Mouse (Mus musculus): Measurements from ENCODE around the gene Eif3k. TPM values are rescaled to one million over a fixed set of nuclear protein-coding genes. Genes with fewer than 3 reads are reported as not detected.
A peak's percentile ranks its signal among the peaks of the same experiment; 100 is the strongest.

Gene Eif3k
- polyA plus RNA-seq, 1 experiment from 2014 or later = 454 TPM

DNA sequence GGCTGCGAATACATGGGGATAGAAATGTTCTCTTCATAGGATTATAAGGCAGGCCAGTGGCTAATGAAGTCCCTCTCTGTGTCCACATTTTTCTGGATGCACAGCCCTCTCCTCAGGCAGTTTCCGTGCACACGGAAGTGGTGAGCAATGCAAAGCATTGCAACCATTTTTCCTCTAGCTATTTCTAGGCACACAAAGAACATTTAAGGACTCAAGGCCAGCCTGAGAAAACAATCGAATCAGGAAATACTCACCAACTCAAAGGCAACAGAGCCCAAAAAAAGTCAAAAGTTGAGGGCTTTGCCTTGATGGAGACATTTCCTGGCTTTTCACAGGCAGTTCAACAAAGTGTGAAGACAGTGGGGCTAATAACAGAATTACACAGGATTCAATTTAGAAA, 40.5 kb downstream of the Eif3k start:
- DNase-seq (ENCODE audit: low spot score) = no peak
- WGBS = 65% methylated on average over 4 of the region's 4 CpGs
- Histone ChIP-seq H3K27me3 (replicated peaks; ENCODE audit: low read depth, poor library complexity, severe bottlenecking) (no peaks in the 10 kb centered on the region), H3K27ac (replicated peaks) (peak overlapping the region; percentile 58; the same call in 1 of the 2 replicates), H3K9me3 (no peaks in the 10 kb centered on the region), H3K36me3 (replicated peaks) (peaks cover 52% of the 10 kb centered on the region), H3K4me1 (peaks cover 85% of the 10 kb centered on the region), H3K4me3 (no peak overlapping the region)

DNA sequence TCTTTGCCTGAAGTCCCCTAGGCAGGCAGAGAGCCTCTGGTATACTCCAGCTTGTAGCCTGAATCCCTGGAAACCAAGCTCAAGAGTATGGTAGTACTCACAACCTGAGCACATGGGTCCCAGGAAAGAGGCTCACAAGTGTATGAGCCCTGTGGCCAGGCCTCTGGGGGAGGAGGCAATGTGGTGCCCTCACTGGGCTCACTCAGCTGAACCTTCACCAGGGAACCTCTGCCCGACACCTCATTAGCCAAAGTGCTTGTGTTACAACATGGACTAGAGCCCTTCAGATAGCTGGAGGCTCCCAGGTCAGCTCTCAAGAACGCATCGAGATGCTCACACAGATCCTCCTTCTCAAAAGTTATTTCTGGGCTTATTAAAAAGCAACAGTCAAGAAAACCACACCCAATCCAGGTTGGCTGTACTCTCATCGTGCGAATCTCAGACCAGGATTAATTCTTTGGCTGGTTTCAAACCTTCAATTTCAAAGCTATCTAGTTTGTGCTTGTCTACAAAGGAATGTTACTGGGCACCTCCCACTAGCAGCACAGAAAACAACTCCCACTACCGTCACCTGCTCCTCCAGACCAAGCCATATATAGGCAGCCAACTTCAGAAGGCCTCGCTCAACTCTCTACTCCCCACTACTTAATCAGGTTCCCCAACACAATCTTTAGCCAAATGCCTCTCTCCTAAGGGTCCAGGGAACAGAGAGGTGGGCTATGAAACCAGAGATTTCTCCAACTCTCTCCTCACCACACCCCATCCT, 42.1 kb downstream of the Eif3k start:
- H3K36me3 ChIP-seq (replicated peaks) = peaks cover 65% of the 10 kb centered on the region
- H3K4me3 ChIP-seq = no peak overlapping the region
- H3K27me3 ChIP-seq (replicated peaks; ENCODE audit: low read depth, poor library complexity, severe bottlenecking) = no peaks in the 10 kb centered on the region
- peak overlapping the region; percentile 69 for H3K27ac ChIP-seq (replicated peaks)
- 84% methylated on average over 7 of the region's 7 CpGs for WGBS
- H3K9me3 ChIP-seq = no peaks in the 10 kb centered on the region
- DNase-seq (ENCODE audit: low spot score) = no peak
- H3K4me1 ChIP-seq = peaks cover 81% of the 10 kb centered on the region

DNA sequence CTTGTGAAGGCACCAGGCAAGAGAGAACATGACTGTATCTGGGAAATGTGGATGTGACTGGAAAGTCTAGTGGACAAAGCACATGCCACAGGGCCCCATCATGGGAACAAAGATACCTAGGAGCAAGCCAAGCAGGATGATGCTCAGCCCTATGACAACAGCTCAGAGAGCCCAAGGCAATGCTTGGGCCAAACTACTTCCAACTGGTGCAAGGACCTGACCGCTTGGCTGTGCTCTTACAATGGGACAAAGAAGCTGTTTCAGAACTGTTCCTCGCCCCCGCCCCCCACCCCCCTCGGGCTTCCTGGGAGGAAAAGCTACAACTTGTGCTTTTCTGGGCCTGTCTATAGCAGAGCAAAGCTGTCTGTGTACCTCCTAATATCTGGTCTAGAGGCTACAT, 43.0 kb downstream of the Eif3k start:
- peak; percentile 46 for DNase-seq (ENCODE audit: low spot score)
- H3K27ac ChIP-seq (replicated peaks) = peak overlapping the region; percentile 69
- peaks cover 72% of the 10 kb centered on the region for H3K36me3 ChIP-seq (replicated peaks)
- 43% methylated on average over 4 of the region's 4 CpGs for WGBS
- no peak overlapping the region for H3K4me3 ChIP-seq
- H3K9me3 ChIP-seq = no peaks in the 10 kb centered on the region
- no peaks in the 10 kb centered on the region for H3K27me3 ChIP-seq (replicated peaks; ENCODE audit: low read depth, poor library complexity, severe bottlenecking)
- peaks cover 75% of the 10 kb centered on the region for H3K4me1 ChIP-seq

DNA sequence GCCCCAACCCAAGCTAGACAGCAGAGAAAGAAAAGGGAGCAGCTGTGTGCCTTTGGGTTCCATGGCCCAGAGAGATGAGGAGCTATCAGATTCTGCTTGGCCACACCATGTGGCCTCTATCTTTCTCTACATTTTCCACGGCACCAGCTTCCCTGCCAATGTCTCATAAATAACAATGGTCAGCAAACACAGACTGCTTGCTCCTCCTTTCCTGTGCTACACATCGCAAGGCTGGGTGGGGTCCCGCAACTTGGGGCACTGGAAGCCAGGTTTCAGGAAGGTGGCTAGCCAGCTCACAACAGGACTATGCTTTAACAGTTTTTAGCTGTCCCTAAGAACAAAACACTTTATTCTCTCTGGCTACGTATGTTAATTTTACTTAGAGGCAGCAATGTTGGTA, 44.9 kb downstream of the Eif3k start:
- no peaks in the 10 kb centered on the region for H3K27me3 ChIP-seq (replicated peaks; ENCODE audit: low read depth, poor library complexity, severe bottlenecking)
- 81% methylated on average over 4 of the region's 4 CpGs for WGBS
- H3K36me3 ChIP-seq (replicated peaks) = peaks cover 63% of the 10 kb centered on the region
- H3K27ac ChIP-seq (replicated peaks) = peak overlapping the region; percentile 70
- H3K4me3 ChIP-seq = no peak overlapping the region
- no peaks in the 10 kb centered on the region for H3K9me3 ChIP-seq
- peaks cover 77% of the 10 kb centered on the region for H3K4me1 ChIP-seq
- no peak for DNase-seq (ENCODE audit: low spot score)

DNA sequence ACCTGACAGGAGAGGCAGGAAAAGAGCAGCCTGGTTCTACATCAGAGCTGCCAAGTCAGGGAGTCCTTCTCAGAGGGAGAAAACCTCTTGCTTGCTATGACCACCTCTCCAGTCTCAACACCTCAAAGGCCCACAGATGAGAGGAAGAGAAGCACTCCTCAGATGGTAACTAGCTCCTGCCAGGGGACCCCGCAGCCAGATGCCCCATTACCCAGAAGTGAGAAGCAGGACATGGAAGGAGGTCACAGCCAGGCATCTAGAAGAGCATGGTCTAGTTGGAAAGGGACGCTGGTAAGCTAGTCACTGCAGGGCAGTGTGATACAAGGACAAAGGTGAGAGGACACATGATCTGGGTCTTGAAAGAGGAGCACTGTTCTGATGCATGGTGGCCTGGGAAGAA, 47.8 kb downstream of the Eif3k start:
- 87% methylated on average over 2 of the region's 2 CpGs for WGBS

DNA sequence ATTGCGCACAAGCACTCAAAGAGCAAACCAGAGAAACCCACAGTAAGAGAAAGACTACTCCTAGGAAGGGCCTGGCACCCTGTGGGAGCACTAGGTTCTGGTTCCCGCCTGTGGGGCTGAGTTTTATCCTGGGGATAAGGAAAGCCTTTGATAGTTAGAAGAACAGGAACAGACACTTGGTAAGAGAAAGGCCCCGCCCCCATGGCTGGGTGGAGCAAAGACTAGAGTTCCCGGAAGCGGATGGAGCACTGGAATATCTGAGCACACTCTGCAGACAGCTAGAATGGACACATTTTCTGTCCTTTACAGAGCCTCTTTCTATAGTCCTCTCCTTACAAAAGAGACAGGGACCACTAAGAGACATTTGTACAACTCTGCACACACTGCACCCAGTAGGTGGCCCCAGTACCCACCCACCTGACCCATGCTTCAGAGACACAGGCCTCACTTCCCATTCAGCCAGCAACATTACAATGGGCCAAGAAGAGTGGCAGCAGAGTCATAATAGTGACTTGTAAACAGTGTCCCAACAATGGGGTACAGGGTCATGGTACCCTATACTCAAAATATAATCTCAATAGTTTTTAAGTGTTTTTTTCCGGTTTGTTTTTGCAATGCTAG, 49.1 kb downstream of the Eif3k start:
- H3K9me3 ChIP-seq = no peaks in the 10 kb centered on the region
- H3K36me3 ChIP-seq (replicated peaks) = peaks cover 61% of the 10 kb centered on the region
- H3K4me1 ChIP-seq = peaks cover 73% of the 10 kb centered on the region
- 76% methylated on average over 6 of the region's 6 CpGs for WGBS
- DNase-seq (ENCODE audit: low spot score) = no peak
- H3K4me3 ChIP-seq = no peak overlapping the region
- H3K27me3 ChIP-seq (replicated peaks; ENCODE audit: low read depth, poor library complexity, severe bottlenecking) = no peaks in the 10 kb centered on the region
- H3K27ac ChIP-seq (replicated peaks) = no peak overlapping the region

More for the DNA sequence above, 47.8 kb downstream of the Eif3k start:
- Histone ChIP-seq H3K4me1 (peaks cover 77% of the 10 kb centered on the region), H3K9me3 (no peaks in the 10 kb centered on the region), H3K27ac (replicated peaks) (no peak overlapping the region; the same call in 1 of the 2 replicates), H3K4me3 (no peak overlapping the region), H3K27me3 (replicated peaks; ENCODE audit: low read depth, poor library complexity, severe bottlenecking) (no peaks in the 10 kb centered on the region), H3K36me3 (replicated peaks) (peaks cover 64% of the 10 kb centered on the region)
- DNase-seq (ENCODE audit: low spot score) = no peak

DNA sequence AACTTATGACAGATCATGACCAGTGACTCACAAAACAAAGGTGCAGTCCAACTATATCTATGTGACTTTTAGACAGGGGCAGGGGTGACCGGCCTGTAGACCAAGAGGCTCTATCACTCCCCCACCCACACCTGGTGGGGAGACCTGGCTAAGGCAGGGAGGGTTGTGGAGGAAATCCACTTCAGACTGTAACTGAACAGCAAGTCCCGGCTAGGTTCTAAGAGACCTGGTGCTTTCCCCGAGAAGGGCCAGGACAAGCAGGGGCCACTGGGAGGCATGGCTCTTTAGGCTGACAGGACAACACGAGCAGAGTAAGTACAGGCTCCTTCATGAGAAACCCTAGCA, 50.0 kb downstream of the Eif3k start:
- no peak overlapping the region for H3K4me3 ChIP-seq
- DNase-seq (ENCODE audit: low spot score) = no peak
- WGBS = 87% methylated on average over 4 of the region's 4 CpGs
- H3K27me3 ChIP-seq (replicated peaks; ENCODE audit: low read depth, poor library complexity, severe bottlenecking) = no peaks in the 10 kb centered on the region
- H3K36me3 ChIP-seq (replicated peaks) = peaks cover 58% of the 10 kb centered on the region
- H3K27ac ChIP-seq (replicated peaks) = no peak overlapping the region
- no peaks in the 10 kb centered on the region for H3K9me3 ChIP-seq
- H3K4me1 ChIP-seq = peaks cover 64% of the 10 kb centered on the region

DNA sequence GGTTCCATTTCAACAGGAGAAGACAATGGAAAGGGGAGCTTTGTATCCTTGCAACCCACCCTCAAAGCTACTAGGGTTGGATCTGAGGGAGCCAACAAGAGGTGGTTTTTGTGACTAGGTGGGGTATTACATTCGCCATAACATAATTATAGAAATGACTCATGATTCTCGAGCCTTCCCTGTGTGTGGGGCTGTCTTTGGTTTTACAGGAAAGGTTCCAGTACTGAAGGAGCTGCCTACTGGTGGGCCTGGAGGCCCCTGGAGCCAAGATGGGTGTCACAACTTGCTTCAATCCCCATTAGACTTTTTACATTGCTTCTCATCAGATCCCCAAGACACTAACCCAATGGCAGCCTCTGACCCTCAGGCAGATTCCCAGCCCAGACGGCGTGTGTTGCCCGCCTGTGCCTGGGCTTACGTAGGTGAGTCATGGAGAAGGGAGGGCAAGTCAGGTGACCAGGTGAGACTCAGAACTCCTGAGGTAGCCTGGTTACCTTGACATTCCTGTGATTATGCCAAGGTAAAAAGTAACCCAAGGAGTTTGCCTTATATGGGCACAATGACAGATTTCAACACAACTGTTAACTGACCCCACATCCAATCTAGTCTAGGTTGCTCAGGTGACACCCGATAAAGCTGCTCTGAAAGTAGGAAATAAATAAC, 50.5 kb downstream of the Eif3k start:
- Histone ChIP-seq H3K9me3 (no peaks in the 10 kb centered on the region), H3K27ac (replicated peaks) (peak overlapping the region; percentile 55), H3K4me3 (no peak overlapping the region), H3K36me3 (replicated peaks) (peaks cover 57% of the 10 kb centered on the region), H3K27me3 (replicated peaks; ENCODE audit: low read depth, poor library complexity, severe bottlenecking) (no peaks in the 10 kb centered on the region), H3K4me1 (peaks cover 64% of the 10 kb centered on the region)
- no peak for DNase-seq (ENCODE audit: low spot score)
- 90% methylated on average over 7 of the region's 7 CpGs for WGBS

DNA sequence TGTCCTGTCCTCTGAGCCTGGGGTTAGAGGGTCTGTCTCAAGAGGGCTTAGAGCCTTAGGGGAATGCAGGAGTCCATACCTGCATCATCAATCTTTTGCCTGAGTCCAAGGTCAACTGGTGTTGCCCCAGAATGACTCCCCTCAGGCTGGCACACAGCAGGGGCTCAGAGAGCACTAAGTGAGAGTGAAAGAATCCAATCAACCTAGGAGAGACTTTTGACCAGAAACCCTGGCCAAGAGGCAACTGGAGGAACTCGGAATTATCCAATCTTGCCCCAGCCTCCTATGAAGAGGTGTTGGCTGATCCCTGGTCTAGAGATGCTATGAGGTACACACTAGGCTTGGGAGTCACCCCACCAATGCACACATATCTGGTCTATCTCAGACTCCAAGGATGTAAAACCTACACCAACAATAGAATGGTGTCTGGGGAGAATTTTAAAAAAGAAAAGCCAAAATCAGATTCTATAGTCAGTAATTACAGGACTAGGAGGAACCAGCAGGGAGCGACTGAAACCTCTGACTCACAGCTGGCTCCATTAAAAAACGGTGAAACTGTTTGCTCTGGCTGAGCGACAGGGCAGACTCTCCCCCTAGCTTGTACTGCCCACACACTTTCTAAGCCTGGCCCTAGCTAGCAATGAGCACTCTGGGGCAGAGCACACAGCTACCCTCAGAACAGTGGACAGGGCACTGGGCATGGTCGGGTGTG, 51.2 kb downstream of the Eif3k start:
- no peaks in the 10 kb centered on the region for H3K27me3 ChIP-seq (replicated peaks; ENCODE audit: low read depth, poor library complexity, severe bottlenecking)
- no peaks in the 10 kb centered on the region for H3K9me3 ChIP-seq
- no peak for DNase-seq (ENCODE audit: low spot score)
- peaks cover 67% of the 10 kb centered on the region for H3K4me1 ChIP-seq
- 62% methylated on average over 5 of the region's 5 CpGs for WGBS
- peak overlapping the region; percentile 55 for H3K27ac ChIP-seq (replicated peaks)
- H3K36me3 ChIP-seq (replicated peaks) = peaks cover 52% of the 10 kb centered on the region
- H3K4me3 ChIP-seq = no peak overlapping the region

DNA sequence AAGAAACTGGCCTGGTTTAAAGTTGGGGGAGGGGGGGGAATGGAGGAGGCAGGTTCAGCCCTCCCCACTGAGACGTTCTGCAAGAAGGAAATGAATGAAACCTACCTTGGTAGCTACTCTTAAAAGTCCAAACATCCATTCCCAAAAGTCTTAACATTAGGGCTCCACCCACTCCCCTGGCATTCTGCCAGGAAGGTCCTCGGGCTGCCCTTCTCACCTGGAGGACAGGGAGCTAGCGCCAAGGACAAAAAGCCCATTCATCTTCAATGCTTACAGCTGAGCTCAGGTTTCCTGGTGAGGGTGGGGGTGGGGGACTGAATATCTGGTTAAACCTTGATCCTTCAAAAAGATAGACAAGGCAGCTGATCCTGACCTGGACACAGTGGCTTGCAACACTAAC, 52.3 kb downstream of the Eif3k start:
- H3K9me3 ChIP-seq = no peaks in the 10 kb centered on the region
- H3K4me1 ChIP-seq = peaks cover 71% of the 10 kb centered on the region
- peak; percentile 28 for DNase-seq (ENCODE audit: low spot score)
- no peak overlapping the region for H3K27ac ChIP-seq (replicated peaks)
- H3K4me3 ChIP-seq = 0 out of 2 replicates have a peak overlapping the region, but pooled peaks have one; percentile 21
- H3K36me3 ChIP-seq (replicated peaks) = peaks cover 41% of the 10 kb centered on the region
- 50% methylated on average over 3 of the region's 3 CpGs for WGBS
- no peaks in the 10 kb centered on the region for H3K27me3 ChIP-seq (replicated peaks; ENCODE audit: low read depth, poor library complexity, severe bottlenecking)

DNA sequence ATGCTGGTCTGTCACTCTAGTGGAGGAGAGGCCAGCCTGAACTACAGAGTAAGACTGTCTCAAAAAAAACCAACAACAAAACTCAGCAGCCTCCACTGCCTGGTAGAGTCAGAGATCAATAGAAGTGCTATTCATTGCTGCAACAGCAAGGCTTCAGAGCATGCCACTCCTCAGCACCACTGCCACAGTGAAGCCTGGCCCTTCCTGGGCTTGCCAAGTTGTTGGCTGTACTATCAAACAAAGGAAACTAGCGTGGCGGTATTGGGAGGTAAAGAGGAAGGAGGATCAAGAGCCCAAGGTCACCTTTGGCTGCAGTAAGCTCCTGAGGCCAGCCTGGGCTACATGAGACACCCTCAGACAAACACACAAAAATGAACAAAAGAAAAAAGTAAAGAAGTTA, 55.5 kb downstream of the Eif3k start:
- DNase-seq (ENCODE audit: low spot score) = no peak
- Histone ChIP-seq H3K9me3 (no peaks in the 10 kb centered on the region), H3K4me1 (peaks cover 78% of the 10 kb centered on the region), H3K27ac (replicated peaks) (peak overlapping the region; percentile 62), H3K36me3 (replicated peaks) (peaks cover 40% of the 10 kb centered on the region), H3K27me3 (replicated peaks; ENCODE audit: low read depth, poor library complexity, severe bottlenecking) (no peaks in the 10 kb centered on the region), H3K4me3 (no peak overlapping the region)
- 67% methylated on average over 2 of the region's 2 CpGs for WGBS

DNA sequence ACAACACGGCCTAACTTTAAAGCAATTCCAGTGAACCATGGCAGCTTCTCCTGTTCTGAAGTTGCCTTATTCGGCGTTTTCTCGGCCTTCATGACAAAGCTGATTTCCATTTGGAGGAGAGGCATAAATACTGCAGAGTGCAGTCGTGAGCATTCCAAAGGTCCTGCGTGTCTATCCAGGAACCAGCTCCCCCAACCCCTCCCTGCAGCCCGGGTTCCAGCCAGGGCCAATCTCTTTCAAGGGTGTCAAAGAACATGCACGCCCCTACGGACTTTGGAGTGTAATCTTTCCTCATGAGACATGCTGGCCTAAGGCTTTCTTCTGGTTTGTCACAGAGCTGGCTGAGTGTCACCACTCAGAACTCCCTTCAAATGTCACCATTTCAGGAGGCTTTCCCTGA, 56.3 kb downstream of the Eif3k start:
- Histone ChIP-seq H3K9me3 (no peaks in the 10 kb centered on the region), H3K36me3 (replicated peaks) (peaks cover 46% of the 10 kb centered on the region), H3K27ac (replicated peaks) (peak overlapping the region; percentile 81), H3K27me3 (replicated peaks; ENCODE audit: low read depth, poor library complexity, severe bottlenecking) (no peaks in the 10 kb centered on the region), H3K4me1 (peaks cover 78% of the 10 kb centered on the region), H3K4me3 (no peak overlapping the region)
- WGBS = 44% methylated on average over 9 of the region's 9 CpGs
- peak; percentile 68 for DNase-seq (ENCODE audit: low spot score)
